Comparison of ENCODE assay signal across 9 mouse cellular contexts in genomic region chr11:20031536-20031935, GRCm38 (mm10).
DNase-seq lines count a peak whose midpoint lies in the region; ATAC-seq and TF ChIP-seq lines count a peak whose summit lies in the region.
"Had no signal": no experiment of that assay in that cellular context is flagged by ENCODE, and none has a peak within 500 bp of the region (broad histone marks: within the 10 kb centered on the region; RNA-seq: fewer than 3 reads in every experiment).

No protein-coding gene starts in this region.

- H3K4me3 ChIP-seq in hindbrain, embryonic 10.5 days, result no peak overlapping the region
- H3K4me3 ChIP-seq in hindbrain, embryonic 13.5 days, result no peak overlapping the region
- no peak overlapping the region for H3K4me3 ChIP-seq in E14TG2a.4 (replicated peaks; ENCODE audit: low read length)
- H3K4me3 ChIP-seq in kidney, postnatal 0 days (replicated peaks; ENCODE audit: low read depth, low read length), result no peak overlapping the region
- H3K4me3 ChIP-seq: midbrain, embryonic 12.5 days had no signal

- TF ChIP-seq CTCF in E14TG2a.4 (conservative IDR thresholded peaks at IDR 0.05; ENCODE audit: low read length), result peak; percentile 91
- TF ChIP-seq CTCF in kidney, postnatal 0 days (IDR thresholded peaks at IDR 0.05; ENCODE audit: low read depth), result peak; percentile 67

- peak; percentile 48 for DNase-seq in hindbrain, embryonic 10.5 days (ENCODE audit: low spot score)
- peak; percentile 59 for DNase-seq in adrenal gland, postnatal 14 days
- no peak for DNase-seq in kidney, postnatal 0 days (ENCODE audit: low spot score)
- DNase-seq in retina, postnatal 1 day, result peak; percentile 52
- DNase-seq in urinary bladder, postnatal 4 days (ENCODE audit: low spot score in 2 of 2), result no peak
- no peak for DNase-seq in frontal cortex, postnatal 10 days (ENCODE audit: low spot score in 2 of 2)

- no peaks in the 10 kb centered on the region for H3K27me3 ChIP-seq in hindbrain, embryonic 10.5 days (ENCODE audit: insufficient read depth, poor library complexity, severe bottlenecking)
- H3K27me3 ChIP-seq in hindbrain, embryonic 13.5 days, result no peaks in the 10 kb centered on the region
- no peaks in the 10 kb centered on the region for H3K27me3 ChIP-seq in E14TG2a.4 (ENCODE audit: insufficient read depth, low read length)
- no peaks in the 10 kb centered on the region for H3K27me3 ChIP-seq in kidney, postnatal 0 days (ENCODE audit: insufficient read depth, low read length)
- H3K27me3 ChIP-seq: midbrain, embryonic 12.5 days had no signal

- H3K9ac ChIP-seq in hindbrain, embryonic 13.5 days, result no peak overlapping the region
- H3K9ac ChIP-seq in kidney, postnatal 0 days (ENCODE audit: low read depth, low read length), result no peak overlapping the region
- H3K9ac ChIP-seq: midbrain, embryonic 12.5 days had no signal

- H3K4me2 ChIP-seq in hindbrain, embryonic 13.5 days, result no peak overlapping the region
- no peak overlapping the region for H3K4me2 ChIP-seq in kidney, postnatal 0 days (ENCODE audit: low read length)
- H3K4me2 ChIP-seq: midbrain, embryonic 12.5 days had no signal

- H3K9me3 ChIP-seq in hindbrain, embryonic 10.5 days, result no peaks in the 10 kb centered on the region
- H3K9me3 ChIP-seq in hindbrain, embryonic 13.5 days, result peaks cover 3% of the 10 kb centered on the region; the same call in 1 of the 2 replicates
- H3K9me3 ChIP-seq in E14TG2a.4 (ENCODE audit: low read length), result peaks cover under 1% of the 10 kb centered on the region; the same call in 1 of the 2 replicates
- H3K9me3 ChIP-seq in kidney, postnatal 0 days (replicated peaks; ENCODE audit: low read length), result no peaks in the 10 kb centered on the region
- H3K9me3 ChIP-seq: midbrain, embryonic 12.5 days had no signal

- 38% methylated on average over 8 of the region's 8 CpGs for WGBS in hindbrain, embryonic 10.5 days
- WGBS in hindbrain, embryonic 13.5 days, result 38% methylated on average over 8 of the region's 8 CpGs
- 60% methylated on average over 8 of the region's 8 CpGs for WGBS in kidney, postnatal 0 days

- ATAC-seq in hindbrain, embryonic 13.5 days (ENCODE audit: low FRiP score), result no peak
- ATAC-seq in kidney, postnatal 0 days (replicated peaks; ENCODE audit: low FRiP score, low read depth), result no peak

- H3K4me1 ChIP-seq in hindbrain, embryonic 10.5 days (replicated peaks), result peaks cover 9% of the 10 kb centered on the region
- H3K4me1 ChIP-seq in hindbrain, embryonic 13.5 days (replicated peaks), result no peaks in the 10 kb centered on the region
- peaks cover 49% of the 10 kb centered on the region for H3K4me1 ChIP-seq in E14TG2a.4 (replicated peaks; ENCODE audit: low read depth, low read length)
- H3K4me1 ChIP-seq in kidney, postnatal 0 days (replicated peaks; ENCODE audit: insufficient read depth, low read length), result no peaks in the 10 kb centered on the region
- H3K4me1 ChIP-seq: midbrain, embryonic 12.5 days had no signal

- H3K27ac ChIP-seq in hindbrain, embryonic 10.5 days, result no peak overlapping the region
- H3K27ac ChIP-seq in hindbrain, embryonic 13.5 days, result no peak overlapping the region
- no peak overlapping the region for H3K27ac ChIP-seq in kidney, postnatal 0 days
- H3K27ac ChIP-seq: midbrain, embryonic 12.5 days had no signal

- H3K36me3 ChIP-seq in hindbrain, embryonic 10.5 days, result no peaks in the 10 kb centered on the region
- H3K36me3 ChIP-seq in hindbrain, embryonic 13.5 days, result 0 out of 2 replicates have a peak, but pooled peaks cover 2% of the 10 kb centered on the region
- peaks cover 4% of the 10 kb centered on the region for H3K36me3 ChIP-seq in E14TG2a.4 (ENCODE audit: insufficient read depth, low read length)
- no peaks in the 10 kb centered on the region for H3K36me3 ChIP-seq in kidney, postnatal 0 days (ENCODE audit: insufficient read depth, low read length)
- H3K36me3 ChIP-seq: midbrain, embryonic 12.5 days had no signal

Comparison
In these comparisons a context has a peak if more than half of its experiments do, and no peak if none do; other contexts are left out.
1. DNase-seq: peak in hindbrain, embryonic 10.5 days (single experiment), adrenal gland, postnatal 14 days (single experiment) and retina, postnatal 1 day (single experiment); none in kidney, postnatal 0 days (single experiment), urinary bladder, postnatal 4 days (0 of 2) and frontal cortex, postnatal 10 days (0 of 2).